Mouse (Mus musculus) small intestine, adult 2 months (tissue): ENCODE results near the gene Zfp174. TPM values are rescaled to one million over a fixed set of nuclear protein-coding genes. Genes with fewer than 3 reads are reported as not detected.

Source experiments
- H3K27ac ChIP-seq: fragments of 200-500 bp; 2 replicates; pipeline ENCODE4 v1.5.1; 2012; ENCODE audit warnings: low read depth, low read length, control low read depth, inconsistent platforms; ENCODE audit not compliant: insufficient read depth
- H3K27me3 ChIP-seq: fragments of 200-500 bp; 2 replicates; pipeline ENCODE4 v1.6.1; 2012; ENCODE audit warnings: mild to moderate bottlenecking, moderate library complexity, low read length, inconsistent platforms; ENCODE audit not compliant: control insufficient read depth, insufficient read depth
- H3K36me3 ChIP-seq: fragments of 200-500 bp; 2 replicates; pipeline ENCODE4 v1.6.1; 2012; ENCODE audit warnings: mild to moderate bottlenecking, low read length, control low read depth, inconsistent platforms; ENCODE audit not compliant: control insufficient read depth, insufficient read depth
- H3K4me1 ChIP-seq: fragments of 200-500 bp; 2 replicates; pipeline ENCODE4 v1.6.1; 2012; ENCODE audit warnings: low read length, inconsistent platforms, mixed read lengths; ENCODE audit not compliant: control insufficient read depth, insufficient read depth, insufficient read length
- H3K4me3 ChIP-seq: fragments of 200-500 bp; 2 replicates; pipeline ENCODE4 v1.5.1; 2012; ENCODE audit warnings: low read depth, mild to moderate bottlenecking, control low read depth, inconsistent platforms, low read length, moderate library complexity
- CTCF ChIP-seq: fragments of 200-500 bp; IDR thresholded peaks from 2 replicates; pipeline ENCODE4 v1.5.1; 2012; ENCODE audit warnings: low read depth, mild to moderate bottlenecking, control low read depth, inconsistent platforms, low read length, moderate library complexity, mixed read lengths; ENCODE audit not compliant: insufficient replicate concordance, insufficient read length; ENCODE audit errors: extremely low read depth
- POLR2A ChIP-seq: fragments of 200-500 bp; IDR thresholded peaks from 2 replicates; pipeline ENCODE4 v1.6.1; 2012; ENCODE audit warnings: low read depth, mild to moderate bottlenecking, control low read depth, inconsistent platforms, low read length, moderate library complexity
- WGBS: fragments of 180-500 bp; shearing (Covaris S2); methylation state at CpG from one replicate; pipeline ENCODE4 v1.1.7; 2018; 5-methylcytosine and 5-hydroxymethylcytosine counted together
- polyA plus RNA-seq: library from polyadenylated mRNA; depleted of rRNA; stranded (reverse); fragments of >200 nt; gene quantifications from 2 replicates; pipeline ENCODE4 v1.2.3, GENCODE M21; 2012

The Zfp174 gene
- polyA plus RNA-seq, 1 experiment, result 0.37 TPM

DNA sequence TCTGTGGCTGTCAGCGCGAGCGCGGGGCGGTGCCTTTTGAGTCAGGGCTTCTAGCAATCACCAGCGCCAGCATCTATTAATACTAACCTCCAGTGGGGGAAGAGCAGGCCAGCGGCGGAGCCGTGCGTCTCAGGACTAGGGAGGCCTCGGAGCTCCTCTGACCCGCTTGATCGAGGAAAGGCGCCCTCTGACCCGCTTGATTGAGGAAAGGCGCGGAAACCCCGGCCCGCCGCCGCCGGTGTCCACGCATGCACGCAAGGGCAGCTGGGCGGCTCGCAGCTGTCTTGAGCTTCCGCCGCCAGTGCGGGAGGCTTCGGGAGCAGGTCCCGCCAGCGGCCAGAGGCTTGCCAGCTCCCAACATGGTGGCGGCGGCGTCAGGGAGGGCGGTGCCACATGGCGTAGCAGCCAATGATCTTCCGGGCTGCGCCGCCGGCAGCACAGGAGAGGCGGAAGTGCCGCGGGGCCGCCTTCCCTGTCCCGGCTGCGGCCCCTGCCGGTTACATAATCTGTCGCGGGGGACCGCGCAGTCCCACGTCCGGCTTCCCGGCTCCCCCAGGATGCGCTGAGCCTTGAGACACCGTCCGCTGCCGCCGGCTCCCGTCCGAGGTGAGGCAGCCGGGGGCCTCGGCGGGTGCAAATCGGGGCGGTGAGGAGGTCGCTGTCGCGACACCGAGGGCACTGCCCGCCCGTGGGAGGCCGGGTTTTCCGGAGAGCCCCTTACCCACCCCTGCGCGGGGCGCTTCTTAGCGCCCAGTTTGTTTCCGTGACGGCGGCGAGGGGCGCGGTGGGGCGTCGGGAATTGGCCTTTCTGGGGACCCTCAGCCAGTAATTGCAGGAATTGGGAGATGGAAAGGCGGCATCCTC lies 37.4 kb downstream of the Zfp174 start, which contains the start of the genes Zfp597 and Gm20695:
TSS of gene Zfp597 (minus strand) at position 361 of the 864 bp plus-strand sequence.
TSS of gene Gm20695 (plus strand) at position 448 of the 864 bp plus-strand sequence.
- under 1% methylated on average over 85 of the region's 88 CpGs for WGBS
- TF ChIP-seq CTCF, result peak; percentile 17; the same call in 1 of the 2 replicates
- TF ChIP-seq POLR2A, result peak; percentile 50; the same call in 1 of the 2 replicates
- H3K27me3 ChIP-seq, result no peaks in the 10 kb centered on the region
- 0 out of 2 replicates have a peak, but pooled peaks cover 3% of the 10 kb centered on the region for H3K36me3 ChIP-seq
- peak within 1 kb of the TSS; percentile 84 for H3K27ac ChIP-seq
- peaks cover 6% of the 10 kb centered on the region; the same call in 1 of the 2 replicates for H3K4me1 ChIP-seq
- H3K4me3 ChIP-seq, result peak within 1 kb of the TSS; percentile 94

GRCm38 (mm10) chr16:3885065-3885670 lies 38.1 kb downstream of the Zfp174 start:
- TF ChIP-seq POLR2A (no peak), CTCF (no peak)
- peak overlapping the region; percentile 81 for H3K27ac ChIP-seq
- H3K27me3 ChIP-seq, result no peaks in the 10 kb centered on the region
- H3K4me1 ChIP-seq, result peaks cover 6% of the 10 kb centered on the region; the same call in 1 of the 2 replicates
- 0 out of 2 replicates have a peak, but pooled peaks cover 1% of the 10 kb centered on the region for H3K36me3 ChIP-seq
- peak overlapping the region; percentile 94 for H3K4me3 ChIP-seq
- under 1% methylated on average over 10 of the region's 10 CpGs for WGBS

GRCm38 (mm10) chr16:3891621-3892295 lies 44.7 kb downstream of the Zfp174 start:
- TF ChIP-seq POLR2A (no peak), CTCF (no peak)
- Histone ChIP-seq H3K4me1 (peaks cover 7% of the 10 kb centered on the region; the same call in 1 of the 2 replicates), H3K27ac (no peak overlapping the region), H3K4me3 (no peak overlapping the region), H3K27me3 (no peaks in the 10 kb centered on the region), H3K36me3 (peaks cover 3% of the 10 kb centered on the region; the same call in 1 of the 2 replicates)
- 91% methylated on average over 14 of the region's 14 CpGs for whole genome bisulfite sequencing

DNA sequence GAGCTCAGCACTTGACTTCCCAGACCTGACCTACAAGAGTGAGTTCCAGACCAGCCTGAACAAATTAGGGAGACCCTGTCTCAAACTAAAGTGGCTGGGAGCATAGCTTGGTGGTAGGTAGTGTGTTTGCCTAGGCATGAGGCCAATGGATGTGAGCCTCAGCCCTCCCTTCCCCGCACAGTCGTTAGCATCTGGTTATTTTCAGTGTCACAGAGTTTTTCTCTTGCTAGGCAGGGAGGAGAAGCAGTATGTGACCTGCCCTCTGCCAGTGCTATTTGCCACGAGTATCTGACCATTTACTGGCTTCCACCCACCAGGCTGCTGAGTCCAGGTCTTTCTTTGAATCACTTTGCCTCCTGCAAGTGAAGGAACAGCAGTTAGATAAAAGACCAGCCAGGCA lies 46.7 kb downstream of the Zfp174 start:
- H3K27me3 ChIP-seq, result no peaks in the 10 kb centered on the region
- peaks cover 16% of the 10 kb centered on the region for H3K36me3 ChIP-seq
- WGBS, result 44% methylated on average over 3 of the region's 3 CpGs
- TF ChIP-seq POLR2A, result no peak
- no peak for TF ChIP-seq CTCF
- peaks cover 8% of the 10 kb centered on the region; the same call in 1 of the 2 replicates for H3K4me1 ChIP-seq
- H3K27ac ChIP-seq, result no peak overlapping the region
- no peak overlapping the region for H3K4me3 ChIP-seq

- Histone ChIP-seq H3K4me1 (peaks cover 8% of the 10 kb centered on the region; the same call in 1 of the 2 replicates), H3K27me3 (no peaks in the 10 kb centered on the region), H3K27ac (peak overlapping the region; percentile 89), H3K4me3 (no peak overlapping the region), H3K36me3 (peaks cover 27% of the 10 kb centered on the region)
- TF ChIP-seq POLR2A (peak; percentile 21; the same call in 1 of the 2 replicates), CTCF (no peak)
- WGBS, result 42% methylated on average over 9 of the region's 9 CpGs
These were observed 48.2 kb downstream of the Zfp174 start for GRCm38 (mm10) chr16:3895173-3895792.

- WGBS, result 64% methylated on average over 6 of the region's 6 CpGs
- Histone ChIP-seq H3K36me3 (peaks cover 35% of the 10 kb centered on the region), H3K4me1 (peaks cover 8% of the 10 kb centered on the region; the same call in 1 of the 2 replicates), H3K27me3 (no peaks in the 10 kb centered on the region), H3K27ac (peak overlapping the region; percentile 62; the same call in 1 of the 2 replicates), H3K4me3 (no peak overlapping the region)
- TF ChIP-seq POLR2A (no peak), CTCF (no peak)
These were observed 49.0 kb downstream of the Zfp174 start for GRCm38 (mm10) chr16:3896046-3896445.
